Mouse (Mus musculus): ENCODE results near the gene Zfp280c. TPM values are rescaled to one million over a fixed set of nuclear protein-coding genes. Genes with fewer than 3 reads are reported as not detected.

Gene Zfp280c
- polyA plus RNA-seq, 1 experiment from 2014 or later: 8.8 TPM

- no peaks in the 10 kb centered on the region for H3K9me3 ChIP-seq
Observed at GRCm38 (mm10) chrX:48525866-48526265, 68.4 kb downstream of the Zfp280c start.

GRCm38 (mm10) chrX:48525332-48525731 lies 69.0 kb downstream of the Zfp280c start:
- H3K36me3 ChIP-seq: peaks cover 9% of the 10 kb centered on the region; the same call in 1 of the 2 replicates
- H3K27me3 ChIP-seq: no peaks in the 10 kb centered on the region
- no peak overlapping the region for H3K9ac ChIP-seq
- no peak overlapping the region for H3K4me3 ChIP-seq
- no peak overlapping the region for H3K4me2 ChIP-seq
- no peak overlapping the region for H3K27ac ChIP-seq (replicated peaks)
- peaks cover 27% of the 10 kb centered on the region for H3K4me1 ChIP-seq (replicated peaks)
- H3K9me3 ChIP-seq: no peaks in the 10 kb centered on the region
- ATAC-seq (ENCODE audit: low read depth): no peak
- 68% methylated on average over 1 of the region's 1 CpGs for WGBS

More at GRCm38 (mm10) chrX:48525866-48526265, 68.4 kb downstream of the Zfp280c start:
- Histone ChIP-seq H3K9ac (no peak overlapping the region), H3K36me3 (peaks cover 9% of the 10 kb centered on the region; the same call in 1 of the 2 replicates), H3K27ac (replicated peaks) (no peak overlapping the region), H3K27me3 (no peaks in the 10 kb centered on the region), H3K4me1 (replicated peaks) (peaks cover 24% of the 10 kb centered on the region), H3K4me2 (no peak overlapping the region), H3K4me3 (no peak overlapping the region)
- 70% methylated on average over 8 of the region's 8 CpGs for WGBS
- ATAC-seq (ENCODE audit: low read depth): no peak

- Histone ChIP-seq H3K27me3 (no peaks in the 10 kb centered on the region), H3K27ac (replicated peaks) (no peak overlapping the region), H3K4me1 (replicated peaks) (peaks cover 27% of the 10 kb centered on the region), H3K9ac (no peak overlapping the region), H3K9me3 (no peaks in the 10 kb centered on the region), H3K36me3 (no peaks in the 10 kb centered on the region), H3K4me3 (no peak overlapping the region), H3K4me2 (peak overlapping the region; percentile 67)
- WGBS: 71% methylated on average over 3 of the region's 3 CpGs
- ATAC-seq (ENCODE audit: low read depth): no peak
Observed at GRCm38 (mm10) chrX:48523512-48523911, 70.8 kb downstream of the Zfp280c start.

DNA sequence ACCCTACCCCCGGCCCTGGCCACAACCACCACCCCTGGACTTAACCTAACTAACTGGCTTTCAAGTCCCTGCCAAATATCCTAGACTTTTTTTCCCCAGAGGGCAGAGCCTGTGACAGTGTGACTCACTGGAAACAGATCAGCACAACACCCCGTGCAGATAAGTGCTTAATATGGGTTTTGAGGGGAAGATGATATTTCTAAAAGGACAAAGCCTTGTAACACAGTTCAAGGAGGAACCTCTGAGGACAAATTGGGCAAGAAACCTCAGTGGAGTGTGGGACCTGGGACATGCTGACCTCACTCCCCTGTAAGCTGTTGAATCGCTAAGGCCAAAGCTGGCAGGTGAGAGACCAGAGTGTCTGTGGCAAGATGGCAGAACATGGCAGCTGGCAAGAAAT lies 72.7 kb downstream of the Zfp280c start:
- H3K27ac ChIP-seq (replicated peaks): no peak overlapping the region
- H3K27me3 ChIP-seq: no peaks in the 10 kb centered on the region
- ATAC-seq (ENCODE audit: low read depth): no peak
- H3K4me3 ChIP-seq: peak overlapping the region; percentile 54
- H3K36me3 ChIP-seq: no peaks in the 10 kb centered on the region
- peak overlapping the region; percentile 79; the same call in 1 of the 2 replicates for H3K9ac ChIP-seq
- H3K9me3 ChIP-seq: no peaks in the 10 kb centered on the region
- 80% methylated on average over 3 of the region's 3 CpGs for WGBS
- H3K4me1 ChIP-seq (replicated peaks): peaks cover 27% of the 10 kb centered on the region
- peak overlapping the region; percentile 67 for H3K4me2 ChIP-seq

GRCm38 (mm10) chrX:48519549-48520085 lies 74.7 kb downstream of the Zfp280c start:
- Histone ChIP-seq H3K4me1 (replicated peaks) (peaks cover 27% of the 10 kb centered on the region), H3K27me3 (no peaks in the 10 kb centered on the region), H3K36me3 (no peaks in the 10 kb centered on the region), H3K4me2 (peak overlapping the region; percentile 67), H3K27ac (replicated peaks) (peak overlapping the region; percentile 96), H3K9me3 (no peaks in the 10 kb centered on the region), H3K9ac (peak overlapping the region; percentile 79), H3K4me3 (peak overlapping the region; percentile 54)
- WGBS: 24% methylated on average over 20 of the region's 20 CpGs
- no peak; the same call in 1 of the 2 replicates for ATAC-seq (ENCODE audit: low read depth)

- Histone ChIP-seq H3K36me3 (no peaks in the 10 kb centered on the region), H3K9me3 (no peaks in the 10 kb centered on the region), H3K4me1 (replicated peaks) (peaks cover 31% of the 10 kb centered on the region), H3K9ac (peak within 1 kb of the TSS; percentile 79), H3K27me3 (no peaks in the 10 kb centered on the region), H3K27ac (replicated peaks) (peak within 1 kb of the TSS; percentile 96), H3K4me3 (peak within 1 kb of the TSS; percentile 54), H3K4me2 (peak within 1 kb of the TSS; percentile 67)
- peak; percentile 88 for ATAC-seq (ENCODE audit: low read depth)
- WGBS: 27% methylated on average over 33 of the region's 33 CpGs
Observed at GRCm38 (mm10) chrX:48518808-48519548, 75.3 kb downstream of the Zfp280c start, which contains the start of gene Rab33a. Rab33a (plus strand) TSS chrX:48519285.

DNA sequence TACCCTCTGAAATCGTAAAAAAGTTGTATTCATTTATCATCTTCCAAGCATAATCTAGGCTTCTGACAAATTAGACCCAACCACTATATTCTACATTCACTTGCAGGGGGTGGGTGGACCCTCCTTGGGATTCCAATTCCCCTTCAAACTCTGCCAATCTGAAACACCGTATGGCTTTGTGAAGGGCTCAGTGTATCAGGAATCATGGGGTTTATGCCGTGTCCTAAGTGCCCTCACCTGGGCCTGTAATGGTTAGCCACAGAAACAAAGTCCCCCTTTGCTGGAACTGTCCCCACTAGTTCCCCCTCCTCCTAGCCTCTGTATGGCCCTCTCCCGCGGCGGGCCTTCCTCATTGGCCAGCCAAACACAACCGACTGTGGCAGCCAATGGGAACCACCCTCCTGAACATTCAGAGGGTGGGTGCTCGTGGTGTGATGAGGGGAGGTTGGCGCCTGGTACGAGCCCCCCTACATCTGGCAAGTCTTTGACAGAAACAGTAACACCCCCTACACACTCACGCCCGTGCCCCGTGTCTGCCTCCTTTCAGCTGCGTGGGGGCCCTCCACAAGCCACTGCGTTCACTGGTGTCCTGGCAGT lies 76.0 kb downstream of the Zfp280c start:
- H3K4me3 ChIP-seq: peak overlapping the region; percentile 54
- 20% methylated on average over 15 of the region's 15 CpGs for WGBS

DNA sequence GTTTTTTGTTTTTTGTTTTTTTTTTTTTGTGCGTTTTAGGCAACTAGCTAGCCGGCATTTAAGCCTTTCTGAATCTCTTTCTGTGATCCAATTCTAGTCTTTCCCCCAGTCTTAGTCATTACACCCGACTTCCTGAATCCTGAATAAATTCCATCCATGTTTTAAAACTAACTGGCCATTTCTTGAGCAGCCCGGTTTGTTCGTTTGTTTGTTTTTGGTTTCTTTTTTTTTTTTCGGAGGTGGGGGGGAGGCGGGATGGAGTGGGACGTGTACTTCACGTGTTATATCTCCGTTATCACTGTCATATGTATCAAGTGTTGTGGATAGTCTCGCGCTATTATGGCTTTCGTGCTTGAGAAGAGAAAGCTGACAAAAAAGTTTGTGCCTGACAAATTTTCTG lies 80.5 kb downstream of the Zfp280c start:
- Histone ChIP-seq H3K27ac (replicated peaks) (no peak overlapping the region), H3K4me2 (peak overlapping the region; percentile 59), H3K9me3 (no peaks in the 10 kb centered on the region), H3K36me3 (no peaks in the 10 kb centered on the region), H3K4me3 (peak overlapping the region; percentile 53), H3K4me1 (replicated peaks) (peaks cover 12% of the 10 kb centered on the region; the same call in 1 of the 2 replicates), H3K27me3 (no peaks in the 10 kb centered on the region), H3K9ac (peak overlapping the region; percentile 50)
- no peak for ATAC-seq (ENCODE audit: low read depth)
- 23% methylated on average over 13 of the region's 13 CpGs for WGBS

More for the DNA sequence above, 76.0 kb downstream of the Zfp280c start:
- Histone ChIP-seq H3K36me3 (no peaks in the 10 kb centered on the region), H3K9ac (peak overlapping the region; percentile 79), H3K27me3 (no peaks in the 10 kb centered on the region), H3K4me1 (replicated peaks) (peaks cover 28% of the 10 kb centered on the region), H3K4me2 (peak overlapping the region; percentile 67), H3K27ac (replicated peaks) (peak overlapping the region; percentile 96), H3K9me3 (no peaks in the 10 kb centered on the region)
- peak; percentile 92 for ATAC-seq (ENCODE audit: low read depth)

GRCm38 (mm10) chrX:48513166-48513807 lies 81.0 kb downstream of the Zfp280c start, which contains the start of gene Aifm1:
Aifm1 (minus strand) TSS chrX:48513563.
- H3K9ac ChIP-seq: peak within 1 kb of the TSS; percentile 71
- no peaks in the 10 kb centered on the region for H3K27me3 ChIP-seq
- H3K4me1 ChIP-seq (replicated peaks): peaks cover 12% of the 10 kb centered on the region; the same call in 1 of the 2 replicates
- H3K36me3 ChIP-seq: no peaks in the 10 kb centered on the region
- WGBS: 22% methylated on average over 45 of the region's 45 CpGs
- H3K4me3 ChIP-seq: peak within 1 kb of the TSS; percentile 53
- H3K9me3 ChIP-seq: no peaks in the 10 kb centered on the region
- H3K27ac ChIP-seq (replicated peaks): peak within 1 kb of the TSS; percentile 33; the same call in 1 of the 2 replicates
- ATAC-seq (ENCODE audit: low read depth): peak; percentile 97
- H3K4me2 ChIP-seq: peak within 1 kb of the TSS; percentile 59

DNA sequence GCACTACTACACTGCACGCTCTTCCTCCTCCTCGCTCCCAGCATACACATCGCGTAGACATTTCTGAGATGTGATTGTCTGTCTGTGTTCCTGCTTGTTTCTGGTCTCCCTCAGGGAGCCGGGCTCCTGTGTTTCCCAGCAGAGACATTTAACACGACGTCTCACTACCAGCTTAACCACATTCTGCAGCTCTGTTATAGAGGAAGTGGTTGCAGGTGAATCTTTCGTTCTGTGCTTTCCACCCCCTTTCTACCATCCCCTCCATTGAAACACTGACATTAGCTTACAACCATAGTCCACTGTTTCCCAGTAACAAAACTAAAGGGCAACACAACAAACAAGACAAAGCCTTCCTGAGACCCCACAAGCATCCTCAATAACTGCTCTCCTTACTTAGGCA lies 100.5 kb downstream of the Zfp280c start:
- Histone ChIP-seq H3K4me2 (no peak overlapping the region), H3K4me3 (no peak overlapping the region), H3K4me1 (replicated peaks) (no peaks in the 10 kb centered on the region), H3K9ac (no peak overlapping the region), H3K27me3 (no peaks in the 10 kb centered on the region), H3K36me3 (peaks cover 43% of the 10 kb centered on the region), H3K27ac (replicated peaks) (no peak overlapping the region), H3K9me3 (no peaks in the 10 kb centered on the region)
- 94% methylated on average over 8 of the region's 8 CpGs for WGBS
- no peak for ATAC-seq (ENCODE audit: low read depth)

Measured in neural tube, embryonic 13.5 days (tissue).